Mouse (Mus musculus): ENCODE data around the gene Trabd.
A peak's percentile ranks its signal among the peaks of the same experiment; 100 is the strongest.

Gene Trabd

GRCm38 (mm10) chr15:89074613-89075477 is at the start of gene Trabd:
Gene Trabd, plus strand, starts transcription at chr15:89075124.
- no peak for DNase-seq

- DNase-seq = no peak
These were observed 30.5 kb upstream of the Trabd start for GRCm38 (mm10) chr15:89044381-89044780.

GRCm38 (mm10) chr15:89046356-89046755 is 28.6 kb upstream of the Trabd start:
- no peak for DNase-seq

GRCm38 (mm10) chr15:89054666-89055065 is 20.3 kb upstream of the Trabd start:
- no peak for DNase-seq

- DNase-seq = no peak
These were observed 16.2 kb upstream of the Trabd start for GRCm38 (mm10) chr15:89058736-89059135.

GRCm38 (mm10) chr15:89059161-89059931 is 15.6 kb upstream of the Trabd start, which contains the start of gene Panx2:
Gene Panx2, plus strand, starts transcription at chr15:89059734.
- no peak for DNase-seq

GRCm38 (mm10) chr15:89060032-89060681 is 14.8 kb upstream of the Trabd start:
- DNase-seq = no peak

- no peak for DNase-seq
These were observed 14.0 kb upstream of the Trabd start for GRCm38 (mm10) chr15:89060811-89061460.

GRCm38 (mm10) chr15:89061761-89062517 is 13.0 kb upstream of the Trabd start:
- DNase-seq = no peak

- no peak for DNase-seq
These were observed 12.4 kb upstream of the Trabd start for GRCm38 (mm10) chr15:89062518-89062910.

- no peak for DNase-seq
These were observed 11.9 kb upstream of the Trabd start for GRCm38 (mm10) chr15:89063001-89063400.

GRCm38 (mm10) chr15:89063536-89063935 is 11.4 kb upstream of the Trabd start:
- DNase-seq = no peak

GRCm38 (mm10) chr15:89064891-89065290 is 10.0 kb upstream of the Trabd start:
- no peak for DNase-seq

- DNase-seq = peak; percentile 15 to 25
These were observed 7.3 kb upstream of the Trabd start for GRCm38 (mm10) chr15:89067609-89068008.

GRCm38 (mm10) chr15:89068226-89068625 is 6.7 kb upstream of the Trabd start:
- no peak for DNase-seq

- no peak for DNase-seq
These were observed 5.5 kb upstream of the Trabd start for GRCm38 (mm10) chr15:89069336-89069840.

- no peak for DNase-seq
These were observed 4.3 kb upstream of the Trabd start for GRCm38 (mm10) chr15:89070606-89071005.

GRCm38 (mm10) chr15:89073993-89074603 is 826 bp upstream of the Trabd start:
- DNase-seq = no peak

GRCm38 (mm10) chr15:89075478-89076147 is 689 bp downstream of the Trabd start:
- DNase-seq = peak; percentile 88 to 89

- DNase-seq = peak; percentile 40 to 42
These were observed 1.3 kb downstream of the Trabd start for GRCm38 (mm10) chr15:89076156-89076731.

All from B cell, adult 2 months (primary cell).